Mouse (Mus musculus): ENCODE measurements around the gene Fuz. TPM values are rescaled to one million over a fixed set of nuclear protein-coding genes. Genes with fewer than 3 reads are reported as not detected.

The Fuz gene
- polyA plus RNA-seq, 1 experiment from 2014 or later: 13.2 TPM

GRCm38 (mm10) chr7:44850789-44851624 lies 44.9 kb upstream of the Fuz start:
- Histone ChIP-seq H3K36me3 (replicated peaks; ENCODE audit: control insufficient read depth, insufficient read depth, low read depth, low read length) (no peaks in the 10 kb centered on the region; the same call in none of the 2 replicates), H3K9ac (replicated peaks; ENCODE audit: low read length) (peak overlapping the region; percentile 81), H3K9me3 (replicated peaks; ENCODE audit: control insufficient read depth, low read length) (no peaks in the 10 kb centered on the region), H3K27ac (replicated peaks; ENCODE audit: low read depth, low read length) (peak overlapping the region; percentile 88), H3K4me2 (ENCODE audit: low read depth, low read length) (peak overlapping the region; percentile 62), H3K4me1 (ENCODE audit: control insufficient read depth, insufficient read depth, low read length) (peaks cover 12% of the 10 kb centered on the region), H3K4me3 (ENCODE audit: low read depth, low read length) (peak overlapping the region; percentile 69), H3K27me3 (ENCODE audit: control insufficient read depth, insufficient read depth, low read length) (no peaks in the 10 kb centered on the region)
- 80% methylated on average over 8 of the region's 8 CpGs for WGBS
- no peak for DNase-seq (ENCODE audit: low spot score)
- ATAC-seq (replicated peaks; ENCODE audit: insufficient number of reproducible peaks, low FRiP score, low TSS enrichment, low read depth): no peak

DNA sequence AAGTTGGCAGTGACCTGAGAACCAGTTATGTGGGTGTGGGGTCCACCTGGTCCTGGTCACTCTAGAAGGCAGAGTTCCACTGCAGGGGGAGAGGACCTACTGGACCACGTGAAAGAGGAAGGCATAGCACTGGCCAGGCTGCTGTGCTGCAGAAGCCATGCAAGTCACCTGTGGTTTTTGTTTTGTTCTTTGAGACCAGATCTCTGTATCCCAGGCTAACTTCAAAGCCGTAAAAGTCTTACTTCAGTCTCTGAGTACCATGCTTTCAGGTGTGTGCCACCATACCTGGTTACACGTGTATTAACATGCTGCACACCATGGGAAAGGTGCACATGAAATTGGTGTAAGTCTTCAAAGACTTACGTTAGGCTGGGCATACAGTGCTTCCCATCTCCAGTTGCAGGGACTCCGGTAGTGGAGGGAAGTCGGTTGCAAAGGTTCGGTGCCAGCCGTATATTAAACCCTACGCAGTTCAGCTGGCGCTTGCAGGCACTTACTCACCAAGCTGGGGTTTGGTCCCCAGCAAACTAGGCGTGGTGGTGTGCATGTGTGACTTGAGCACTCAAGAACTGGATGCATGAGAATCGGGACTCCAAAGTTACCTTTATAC lies 44.1 kb upstream of the Fuz start:
- WGBS: 90% methylated on average over 12 of the region's 12 CpGs
- H3K4me1 ChIP-seq (ENCODE audit: control insufficient read depth, insufficient read depth, low read length): peaks cover 12% of the 10 kb centered on the region
- no peaks in the 10 kb centered on the region; the same call in 1 of the 2 replicates for H3K36me3 ChIP-seq (replicated peaks; ENCODE audit: control insufficient read depth, insufficient read depth, low read depth, low read length)
- no peaks in the 10 kb centered on the region for H3K27me3 ChIP-seq (ENCODE audit: control insufficient read depth, insufficient read depth, low read length)
- H3K27ac ChIP-seq (replicated peaks; ENCODE audit: low read depth, low read length): no peak overlapping the region
- H3K9me3 ChIP-seq (replicated peaks; ENCODE audit: control insufficient read depth, low read length): no peaks in the 10 kb centered on the region
- no peak overlapping the region for H3K4me3 ChIP-seq (ENCODE audit: low read depth, low read length)
- ATAC-seq (replicated peaks; ENCODE audit: insufficient number of reproducible peaks, low FRiP score, low TSS enrichment, low read depth) (no peak), DNase-seq (ENCODE audit: low spot score) (no peak)
- H3K9ac ChIP-seq (replicated peaks; ENCODE audit: low read length): no peak overlapping the region
- no peak overlapping the region for H3K4me2 ChIP-seq (ENCODE audit: low read depth, low read length)

DNA sequence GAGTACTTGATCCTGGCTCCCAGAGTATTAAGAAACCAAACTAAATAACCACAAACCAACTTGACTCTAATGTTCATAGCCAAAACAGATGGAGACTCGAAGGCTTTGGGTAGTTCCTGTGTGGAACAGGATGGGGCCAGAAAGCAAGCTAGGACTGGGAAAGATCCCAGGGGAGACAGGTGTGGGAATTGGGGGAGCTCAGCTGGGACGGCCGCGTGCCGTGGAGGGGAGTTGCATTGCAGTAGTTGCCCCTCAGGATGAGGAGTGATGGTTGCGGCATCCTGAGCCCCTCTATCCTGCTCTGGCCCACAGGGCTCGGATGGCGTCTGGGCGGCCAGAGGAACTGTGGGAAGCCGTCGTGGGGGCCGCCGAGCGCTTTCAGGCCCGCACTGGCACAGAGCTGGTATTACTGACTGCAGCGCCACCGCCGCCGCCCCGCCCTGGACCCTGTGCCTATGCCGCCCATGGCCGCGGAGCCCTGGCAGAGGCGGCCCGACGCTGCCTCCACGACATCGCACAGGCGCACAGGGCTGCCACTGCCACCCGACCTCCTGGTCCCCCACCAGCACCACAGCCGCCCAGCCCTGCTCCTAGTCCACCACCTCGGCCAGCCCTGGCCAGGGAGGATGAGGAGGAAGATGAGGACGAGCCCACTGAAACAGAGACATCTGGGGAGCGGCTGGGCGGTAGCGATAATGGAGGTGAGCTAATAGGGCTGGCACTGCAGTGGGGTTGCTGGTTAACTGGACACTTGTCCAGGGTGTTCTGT lies 43.4 kb upstream of the Fuz start:
- Histone ChIP-seq H3K36me3 (replicated peaks; ENCODE audit: control insufficient read depth, insufficient read depth, low read depth, low read length) (no peaks in the 10 kb centered on the region; the same call in 1 of the 2 replicates), H3K9me3 (replicated peaks; ENCODE audit: control insufficient read depth, low read length) (no peaks in the 10 kb centered on the region), H3K4me1 (ENCODE audit: control insufficient read depth, insufficient read depth, low read length) (peaks cover 12% of the 10 kb centered on the region), H3K4me3 (ENCODE audit: low read depth, low read length) (no peak overlapping the region), H3K9ac (replicated peaks; ENCODE audit: low read length) (no peak overlapping the region; the same call in 1 of the 2 replicates), H3K27me3 (ENCODE audit: control insufficient read depth, insufficient read depth, low read length) (no peaks in the 10 kb centered on the region), H3K27ac (replicated peaks; ENCODE audit: low read depth, low read length) (no peak overlapping the region), H3K4me2 (ENCODE audit: low read depth, low read length) (no peak overlapping the region; the same call in 1 of the 2 replicates)
- ATAC-seq (replicated peaks; ENCODE audit: insufficient number of reproducible peaks, low FRiP score, low TSS enrichment, low read depth) (no peak), DNase-seq (ENCODE audit: low spot score) (no peak)
- WGBS: 92% methylated on average over 29 of the region's 36 CpGs

DNA sequence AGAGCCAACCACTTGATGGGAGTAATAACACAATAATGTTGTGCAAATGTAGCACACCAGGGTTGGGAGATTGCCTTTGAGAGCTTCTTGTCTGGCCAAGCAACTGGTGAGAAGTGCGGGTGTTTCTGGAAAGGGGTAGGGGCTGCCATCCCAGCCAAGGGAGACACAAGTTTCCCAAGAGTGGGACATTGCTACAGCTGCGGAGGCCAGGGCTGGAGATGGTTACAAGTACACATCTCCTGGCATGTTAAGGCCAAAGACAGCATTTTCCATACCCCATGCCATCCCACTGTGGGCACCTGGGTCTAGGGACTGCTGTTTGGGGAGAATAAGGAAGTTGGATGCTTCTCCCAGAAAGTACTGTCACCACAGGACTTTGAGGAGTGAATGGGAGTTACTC lies 42.8 kb upstream of the Fuz start:
- no peak overlapping the region for H3K27ac ChIP-seq (replicated peaks; ENCODE audit: low read depth, low read length)
- WGBS: 93% methylated on average over 2 of the region's 2 CpGs
- H3K9me3 ChIP-seq (replicated peaks; ENCODE audit: control insufficient read depth, low read length): no peaks in the 10 kb centered on the region
- H3K27me3 ChIP-seq (ENCODE audit: control insufficient read depth, insufficient read depth, low read length): no peaks in the 10 kb centered on the region
- ATAC-seq (replicated peaks; ENCODE audit: insufficient number of reproducible peaks, low FRiP score, low TSS enrichment, low read depth) (no peak), DNase-seq (ENCODE audit: low spot score) (no peak)
- H3K4me1 ChIP-seq (ENCODE audit: control insufficient read depth, insufficient read depth, low read length): peaks cover 8% of the 10 kb centered on the region
- H3K36me3 ChIP-seq (replicated peaks; ENCODE audit: control insufficient read depth, insufficient read depth, low read depth, low read length): no peaks in the 10 kb centered on the region; the same call in 1 of the 2 replicates
- H3K4me2 ChIP-seq (ENCODE audit: low read depth, low read length): no peak overlapping the region
- no peak overlapping the region for H3K4me3 ChIP-seq (ENCODE audit: low read depth, low read length)
- H3K9ac ChIP-seq (replicated peaks; ENCODE audit: low read length): no peak overlapping the region

DNA sequence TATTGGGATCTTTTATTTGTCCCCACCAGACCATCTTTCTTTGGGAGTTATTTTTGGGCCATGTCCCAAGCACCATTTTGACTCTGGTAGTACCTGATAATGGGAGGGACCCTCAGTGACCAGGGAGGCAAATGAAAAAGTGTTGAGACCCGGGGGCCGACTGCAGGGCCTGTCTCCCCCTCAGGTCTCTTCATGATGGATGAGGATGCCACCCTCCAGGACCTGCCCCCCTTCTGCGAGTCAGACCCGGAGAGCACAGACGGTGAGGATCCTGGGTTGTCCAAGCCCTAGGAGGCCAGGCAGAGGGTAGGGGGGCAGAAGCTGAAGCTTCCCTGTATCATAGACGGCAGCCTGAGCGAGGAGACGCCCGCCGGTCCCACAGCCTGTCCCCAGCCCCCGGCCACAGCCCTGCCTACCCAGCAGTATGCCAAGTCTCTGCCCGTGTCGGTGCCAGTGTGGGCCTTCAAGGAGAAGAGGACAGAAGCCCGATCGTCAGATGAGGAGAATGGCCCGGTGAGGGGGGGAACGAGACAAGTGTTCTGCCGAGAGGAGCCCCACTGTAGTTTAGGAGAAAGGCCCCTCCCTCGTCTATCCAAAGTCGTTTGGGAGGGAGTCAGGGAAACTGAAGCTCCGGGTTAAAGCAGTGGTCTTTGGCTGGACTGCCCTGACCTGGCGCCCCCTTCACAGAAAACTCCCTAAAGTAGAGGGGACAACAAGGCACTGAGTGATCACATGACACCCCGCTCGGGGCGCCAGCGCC lies 42.1 kb upstream of the Fuz start:
- H3K4me2 ChIP-seq (ENCODE audit: low read depth, low read length): peak overlapping the region; percentile 87
- DNase-seq (ENCODE audit: low spot score) (no peak), ATAC-seq (replicated peaks; ENCODE audit: insufficient number of reproducible peaks, low FRiP score, low TSS enrichment, low read depth) (no peak)
- H3K27me3 ChIP-seq (ENCODE audit: control insufficient read depth, insufficient read depth, low read length): no peaks in the 10 kb centered on the region
- WGBS: 34% methylated on average over 26 of the region's 26 CpGs
- no peaks in the 10 kb centered on the region; the same call in 1 of the 2 replicates for H3K36me3 ChIP-seq (replicated peaks; ENCODE audit: control insufficient read depth, insufficient read depth, low read depth, low read length)
- H3K9me3 ChIP-seq (replicated peaks; ENCODE audit: control insufficient read depth, low read length): no peaks in the 10 kb centered on the region
- H3K9ac ChIP-seq (replicated peaks; ENCODE audit: low read length): peak overlapping the region; percentile 70
- H3K27ac ChIP-seq (replicated peaks; ENCODE audit: low read depth, low read length): peak overlapping the region; percentile 81
- H3K4me1 ChIP-seq (ENCODE audit: control insufficient read depth, insufficient read depth, low read length): peaks cover 8% of the 10 kb centered on the region
- peak overlapping the region; percentile 47 for H3K4me3 ChIP-seq (ENCODE audit: low read depth, low read length)

DNA sequence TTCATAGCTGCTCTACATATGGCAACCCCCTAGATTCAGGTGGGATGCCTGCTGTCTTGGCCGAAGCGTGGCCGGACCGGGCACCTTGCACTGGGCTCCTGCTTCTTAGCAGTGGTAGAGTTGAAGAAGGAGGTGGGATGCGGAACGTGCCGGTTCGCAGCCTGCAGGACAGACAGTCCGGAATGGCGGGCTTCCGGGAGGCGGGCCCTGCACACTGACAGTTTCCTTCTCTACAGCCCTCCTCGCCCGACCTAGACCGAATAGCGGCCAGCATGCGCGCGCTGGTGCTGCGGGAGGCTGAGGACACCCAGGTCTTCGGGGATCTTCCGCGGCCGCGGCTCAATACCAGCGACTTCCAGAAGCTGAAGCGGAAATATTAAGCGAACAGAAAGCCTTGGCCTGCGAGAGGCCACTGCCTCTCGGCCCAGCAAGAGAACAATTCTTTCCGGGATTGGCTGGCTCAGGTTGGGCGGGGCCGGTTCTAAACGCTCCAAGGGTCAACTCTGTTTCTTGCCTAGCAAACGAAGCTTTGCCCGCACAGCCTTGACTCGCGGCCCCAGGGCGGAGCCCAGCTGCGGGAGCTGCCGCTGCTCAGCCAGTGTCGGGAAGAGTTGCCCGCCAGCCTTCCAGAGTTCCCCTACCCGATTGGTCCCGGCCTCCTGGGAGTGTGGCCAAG lies 41.4 kb upstream of the Fuz start:
- peak; percentile 42 for ATAC-seq (replicated peaks; ENCODE audit: insufficient number of reproducible peaks, low FRiP score, low TSS enrichment, low read depth)

DNA sequence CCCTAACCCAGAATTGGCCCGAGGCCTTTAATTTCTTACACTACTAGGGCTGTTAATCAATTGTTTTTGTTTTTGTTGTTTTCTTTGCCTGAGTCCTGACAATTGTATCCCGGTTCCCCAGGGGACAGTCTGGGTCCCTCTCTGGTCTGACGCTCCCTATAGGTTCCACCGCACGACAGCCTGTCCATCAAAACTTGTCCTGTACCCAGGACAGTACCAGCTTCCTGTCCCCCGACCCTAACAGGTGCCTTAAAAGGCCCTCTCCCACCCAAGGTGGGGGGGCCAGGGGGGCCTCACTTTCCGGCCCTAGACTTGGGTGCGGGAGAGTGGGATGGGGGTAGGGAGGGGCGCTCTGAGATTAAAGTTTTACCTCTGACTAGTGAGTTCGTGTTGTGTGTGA lies 40.8 kb upstream of the Fuz start:
- Histone ChIP-seq H3K4me3 (ENCODE audit: low read depth, low read length) (peak overlapping the region; percentile 47), H3K27me3 (ENCODE audit: control insufficient read depth, insufficient read depth, low read length) (no peaks in the 10 kb centered on the region), H3K9ac (replicated peaks; ENCODE audit: low read length) (peak overlapping the region; percentile 70), H3K4me1 (ENCODE audit: control insufficient read depth, insufficient read depth, low read length) (peaks cover 8% of the 10 kb centered on the region), H3K9me3 (replicated peaks; ENCODE audit: control insufficient read depth, low read length) (no peaks in the 10 kb centered on the region), H3K27ac (replicated peaks; ENCODE audit: low read depth, low read length) (peak overlapping the region; percentile 81), H3K4me2 (ENCODE audit: low read depth, low read length) (peak overlapping the region; percentile 87), H3K36me3 (replicated peaks; ENCODE audit: control insufficient read depth, insufficient read depth, low read depth, low read length) (no peaks in the 10 kb centered on the region; the same call in 1 of the 2 replicates)
- WGBS: 41% methylated on average over 10 of the region's 10 CpGs
- ATAC-seq (replicated peaks; ENCODE audit: insufficient number of reproducible peaks, low FRiP score, low TSS enrichment, low read depth): no peak
- no peak for DNase-seq (ENCODE audit: low spot score)

More for the DNA sequence above, 41.4 kb upstream of the Fuz start:
- peak overlapping the region; percentile 87 for H3K4me2 ChIP-seq (ENCODE audit: low read depth, low read length)
- peaks cover 8% of the 10 kb centered on the region for H3K4me1 ChIP-seq (ENCODE audit: control insufficient read depth, insufficient read depth, low read length)
- peak overlapping the region; percentile 47 for H3K4me3 ChIP-seq (ENCODE audit: low read depth, low read length)
- H3K36me3 ChIP-seq (replicated peaks; ENCODE audit: control insufficient read depth, insufficient read depth, low read depth, low read length): no peaks in the 10 kb centered on the region; the same call in 1 of the 2 replicates
- H3K9ac ChIP-seq (replicated peaks; ENCODE audit: low read length): peak overlapping the region; percentile 70
- no peaks in the 10 kb centered on the region for H3K9me3 ChIP-seq (replicated peaks; ENCODE audit: control insufficient read depth, low read length)
- DNase-seq (ENCODE audit: low spot score): peak; percentile 83
- H3K27me3 ChIP-seq (ENCODE audit: control insufficient read depth, insufficient read depth, low read length): no peaks in the 10 kb centered on the region
- under 1% methylated on average over 45 of the region's 45 CpGs for WGBS
- peak overlapping the region; percentile 81 for H3K27ac ChIP-seq (replicated peaks; ENCODE audit: low read depth, low read length)

Measured in embryonic facial prominence, embryonic 11.5 days (tissue).